ENCODE assay signal across 9 mouse cellular contexts in the genomic region with DNA sequence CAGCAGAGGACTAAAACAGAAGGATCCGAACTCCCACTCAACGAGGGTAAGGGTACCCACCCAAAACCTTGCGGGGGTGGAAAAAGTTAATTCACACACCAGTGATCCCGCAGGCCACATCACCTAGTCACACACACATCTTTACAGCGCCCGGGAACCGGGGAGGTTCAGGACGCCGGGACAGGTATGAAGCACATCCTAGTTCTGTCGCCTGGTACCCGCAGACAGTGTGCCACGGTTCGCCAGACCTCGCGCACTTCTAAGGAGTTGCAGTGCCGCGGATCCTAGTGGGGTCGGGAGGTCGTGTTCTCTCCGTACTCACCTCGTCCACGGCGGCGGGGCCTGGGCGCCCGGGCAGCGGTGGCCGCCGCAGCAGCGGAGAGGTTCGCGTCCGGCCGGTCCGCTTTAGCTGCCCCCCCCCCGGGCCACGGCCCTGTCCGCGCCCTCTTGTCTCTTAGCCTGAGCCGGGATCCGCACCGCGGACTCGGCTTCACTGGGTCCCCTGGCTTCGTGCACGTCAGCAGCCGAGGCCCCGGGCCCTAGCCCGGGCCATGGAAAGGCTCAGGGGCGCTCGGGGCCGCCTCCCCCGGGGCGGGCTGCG. TPM values are rescaled to one million over a fixed set of nuclear protein-coding genes. Genes with fewer than 3 reads are reported as not detected.
DNase-seq lines count a peak whose midpoint lies in the region; ATAC-seq lines count a peak whose summit lies in the region.
"Had no signal": no experiment of that assay in that cellular context is flagged by ENCODE, and none has a peak within 500 bp of the region (broad histone marks: within the 10 kb centered on the region; RNA-seq: fewer than 3 reads in every experiment).

No protein-coding gene starts in this region.

- peaks cover 2% of the 10 kb centered on the region; the same call in 1 of the 2 replicates for H3K9me3 ChIP-seq in erythroblast, embryonic 14.5 days (ENCODE audit: control insufficient read depth, low read length)
- no peaks in the 10 kb centered on the region for H3K9me3 ChIP-seq in embryonic facial prominence, embryonic 13.5 days
- no peaks in the 10 kb centered on the region for H3K9me3 ChIP-seq in intestine, embryonic 16.5 days (ENCODE audit: control insufficient read depth, low read length)
- no peaks in the 10 kb centered on the region for H3K9me3 ChIP-seq in neural tube, embryonic 13.5 days

- H3K36me3 ChIP-seq in erythroblast, embryonic 14.5 days (ENCODE audit: control insufficient read depth) = no peaks in the 10 kb centered on the region
- peaks cover 13% of the 10 kb centered on the region for H3K36me3 ChIP-seq in embryonic facial prominence, embryonic 13.5 days
- H3K36me3 ChIP-seq in intestine, embryonic 16.5 days (ENCODE audit: control insufficient read depth, insufficient read depth, low read length) = no peaks in the 10 kb centered on the region
- peaks cover 7% of the 10 kb centered on the region; the same call in 1 of the 2 replicates for H3K36me3 ChIP-seq in neural tube, embryonic 13.5 days

- no peak for ATAC-seq in erythroblast, adult 5-6 weeks (replicated peaks; ENCODE audit: low FRiP score, poor library complexity, severe bottlenecking)
- no peak; the same call in 1 of the 2 replicates for ATAC-seq in embryonic facial prominence, embryonic 13.5 days (ENCODE audit: insufficient number of reproducible peaks, insufficient read depth, low FRiP score, low TSS enrichment, low read depth)
- ATAC-seq in intestine, embryonic 16.5 days = peak; percentile 8; the same call in 1 of the 2 replicates
- no peak for ATAC-seq in neural tube, embryonic 13.5 days (ENCODE audit: low read depth)

- peaks cover 87% of the 10 kb centered on the region for H3K27me3 ChIP-seq in erythroblast, embryonic 14.5 days (ENCODE audit: control insufficient read depth)
- H3K27me3 ChIP-seq in embryonic facial prominence, embryonic 13.5 days = no peaks in the 10 kb centered on the region
- no peaks in the 10 kb centered on the region for H3K27me3 ChIP-seq in intestine, embryonic 16.5 days (replicated peaks; ENCODE audit: control insufficient read depth, insufficient read depth, low read length)
- H3K27me3 ChIP-seq in neural tube, embryonic 13.5 days = peaks cover 53% of the 10 kb centered on the region

- under 1% methylated on average over 51 of the region's 55 CpGs for WGBS in embryonic facial prominence, embryonic 13.5 days
- under 1% methylated on average over 52 of the region's 55 CpGs for WGBS in intestine, embryonic 16.5 days
- under 1% methylated on average over 50 of the region's 55 CpGs for WGBS in neural tube, embryonic 13.5 days

- H3K27ac ChIP-seq in embryonic facial prominence, embryonic 13.5 days = peak overlapping the region; percentile 97
- peak overlapping the region; percentile 87 for H3K27ac ChIP-seq in intestine, embryonic 16.5 days (ENCODE audit: low read length)
- H3K27ac ChIP-seq in neural tube, embryonic 13.5 days (replicated peaks) = peak overlapping the region; percentile 88

- H3K9ac ChIP-seq in embryonic facial prominence, embryonic 13.5 days = peak overlapping the region; percentile 99
- H3K9ac ChIP-seq in intestine, embryonic 16.5 days (ENCODE audit: low read depth, low read length) = peak overlapping the region; percentile 87
- peak overlapping the region; percentile 96 for H3K9ac ChIP-seq in neural tube, embryonic 13.5 days

- peak; percentile 62 for DNase-seq in 3134 (ENCODE audit: extremely low read depth, insufficient read length, low spot score)
- DNase-seq in adipocyte (ENCODE audit: low spot score) = no peak
- DNase-seq in left cerebral cortex, adult 18-20 months (ENCODE audit: low spot score in 2 of 2) = no peak

- peak overlapping the region; percentile 55 for H3K4me3 ChIP-seq in erythroblast, embryonic 14.5 days (replicated peaks)
- H3K4me3 ChIP-seq in embryonic facial prominence, embryonic 13.5 days = peak overlapping the region; percentile 81
- H3K4me3 ChIP-seq in intestine, embryonic 16.5 days (ENCODE audit: low read length) = peak overlapping the region; percentile 77
- peak overlapping the region; percentile 78 for H3K4me3 ChIP-seq in neural tube, embryonic 13.5 days

- peaks cover 17% of the 10 kb centered on the region for H3K4me1 ChIP-seq in erythroblast, embryonic 14.5 days (ENCODE audit: control insufficient read depth)
- peaks cover 54% of the 10 kb centered on the region for H3K4me1 ChIP-seq in embryonic facial prominence, embryonic 13.5 days
- H3K4me1 ChIP-seq in intestine, embryonic 16.5 days (ENCODE audit: control insufficient read depth, insufficient read depth, low read length) = peaks cover 55% of the 10 kb centered on the region
- H3K4me1 ChIP-seq in neural tube, embryonic 13.5 days (replicated peaks) = peaks cover 65% of the 10 kb centered on the region

- H3K4me2 ChIP-seq in embryonic facial prominence, embryonic 13.5 days = peak overlapping the region; percentile 78
- peak overlapping the region; percentile 97 for H3K4me2 ChIP-seq in intestine, embryonic 16.5 days (ENCODE audit: low read depth, low read length)
- peak overlapping the region; percentile 90 for H3K4me2 ChIP-seq in neural tube, embryonic 13.5 days

RNA-seq across cellular contexts. Expression of a gene that starts 1.1 kb away (rescaled TPM):
- polyA plus RNA-seq in erythroblast, embryonic 14.5 days (2012) = 0.08 TPM in 1 of 2 replicates, not detected in the other
- total RNA-seq in erythroblast, adult 5-6 weeks (2015; ENCODE audit: low replicate concordance) = not detected in 2 replicates
- not detected in 2 replicates for total RNA-seq in erythroblast, adult 5-6 weeks (2017; ENCODE audit: low replicate concordance)
- polyA plus RNA-seq in embryonic facial prominence, embryonic 13.5 days (2015; fragmentation: Nextera tagmentation; extraction: Ambion mirVana) = 37.7 and 44.0 TPM in 2 replicates
- polyA plus RNA-seq in intestine, embryonic 16.5 days (2015; fragmentation: Nextera tagmentation; extraction: Ambion mirVana) = 5.7 and 8.3 TPM in 2 replicates
- polyA plus RNA-seq in neural tube, embryonic 13.5 days (2015; fragmentation: Nextera tagmentation; extraction: Ambion mirVana) = 12.2 and 13.2 TPM in 2 replicates
- 10 to 100 TPM; 13.1 to 13.9 TPM for total RNA-seq in left cerebral cortex, adult 18-20 months (2021)
- total RNA-seq: MEL had no signal

RNA-seq across cellular contexts. Expression of a gene that starts 29.7 kb away (rescaled TPM):
- not detected in 2 replicates for polyA plus RNA-seq in erythroblast, embryonic 14.5 days (2012)
- total RNA-seq in erythroblast, adult 5-6 weeks (2015; ENCODE audit: low replicate concordance) = not detected in 2 replicates
- total RNA-seq in erythroblast, adult 5-6 weeks (2017; ENCODE audit: low replicate concordance) = not detected in 2 replicates
- polyA plus RNA-seq in embryonic facial prominence, embryonic 13.5 days (2015; fragmentation: Nextera tagmentation; extraction: Ambion mirVana) = 1.2 and 2.0 TPM in 2 replicates
- polyA plus RNA-seq in intestine, embryonic 16.5 days (2015; fragmentation: Nextera tagmentation; extraction: Ambion mirVana) = 0.98 and 1.6 TPM in 2 replicates
- polyA plus RNA-seq in neural tube, embryonic 13.5 days (2015; fragmentation: Nextera tagmentation; extraction: Ambion mirVana) = 0.96 and 2.4 TPM in 2 replicates
- total RNA-seq in left cerebral cortex, adult 18-20 months (2021) = under 1 TPM; 0.35 to 0.73 TPM

RNA-seq across cellular contexts. Expression of a gene that starts 39.9 kb away (rescaled TPM):
- 0.02 and 0.05 TPM in 2 replicates for polyA plus RNA-seq in erythroblast, embryonic 14.5 days (2012)
- total RNA-seq in erythroblast, adult 5-6 weeks (2015; ENCODE audit: low replicate concordance) = not detected in 2 replicates
- total RNA-seq in erythroblast, adult 5-6 weeks (2017; ENCODE audit: low replicate concordance) = not detected in 2 replicates
- 3.4 and 4.1 TPM in 2 replicates for polyA plus RNA-seq in embryonic facial prominence, embryonic 13.5 days (2015; fragmentation: Nextera tagmentation; extraction: Ambion mirVana)
- polyA plus RNA-seq in intestine, embryonic 16.5 days (2015; fragmentation: Nextera tagmentation; extraction: Ambion mirVana) = 10.1 TPM in 2 replicates
- polyA plus RNA-seq in neural tube, embryonic 13.5 days (2015; fragmentation: Nextera tagmentation; extraction: Ambion mirVana) = 23.9 and 25.6 TPM in 2 replicates
- total RNA-seq in left cerebral cortex, adult 18-20 months (2021) = 10 to 100 TPM; 66.6 to 84.4 TPM
- total RNA-seq: MEL had no signal
